Mouse (Mus musculus): ENCODE results near the gene Tgm7. TPM values are rescaled to one million over a fixed set of nuclear protein-coding genes. Genes with fewer than 3 reads are reported as not detected.

Gene Tgm7
- polyA plus RNA-seq, 1 experiment: not detected

DNA sequence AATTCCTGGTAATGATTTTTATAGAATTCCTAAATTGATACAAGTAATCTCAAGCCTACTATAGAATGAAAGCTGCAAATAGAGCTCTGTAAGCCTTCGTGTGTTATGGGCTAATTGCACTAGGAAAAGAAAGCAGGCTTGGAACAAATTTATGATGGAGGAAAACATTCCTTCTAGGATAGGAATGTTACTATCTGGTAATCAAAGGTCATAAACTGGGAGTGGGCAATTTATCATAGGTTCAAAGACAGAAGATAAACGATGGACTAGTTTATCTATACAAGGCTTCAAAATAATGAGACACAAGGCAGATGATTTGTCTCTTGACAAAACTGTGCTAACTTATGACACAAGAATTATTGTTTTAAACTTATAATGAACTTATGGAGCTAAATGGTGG lies 48.3 kb downstream of the Tgm7 start:
- TF ChIP-seq POLR2A (IDR thresholded peaks at IDR 0.05; ENCODE audit: borderline replicate concordance, control insufficient read depth, low read depth, low read length): no peak
- no peak for TF ChIP-seq CTCF (IDR thresholded peaks at IDR 0.05; ENCODE audit: control insufficient read depth, insufficient read depth, low read length)
- no peak overlapping the region for H3K4me3 ChIP-seq (replicated peaks; ENCODE audit: control insufficient read depth, low read depth, low read length)
- no peak overlapping the region for H3K27ac ChIP-seq (ENCODE audit: control insufficient read depth, insufficient read depth, low read depth, low read length, poor library complexity)
- WGBS: 77% methylated on average over 2 of the region's 2 CpGs
- no peaks in the 10 kb centered on the region for H3K4me1 ChIP-seq (ENCODE audit: control insufficient read depth, insufficient read depth, low read length)

DNA sequence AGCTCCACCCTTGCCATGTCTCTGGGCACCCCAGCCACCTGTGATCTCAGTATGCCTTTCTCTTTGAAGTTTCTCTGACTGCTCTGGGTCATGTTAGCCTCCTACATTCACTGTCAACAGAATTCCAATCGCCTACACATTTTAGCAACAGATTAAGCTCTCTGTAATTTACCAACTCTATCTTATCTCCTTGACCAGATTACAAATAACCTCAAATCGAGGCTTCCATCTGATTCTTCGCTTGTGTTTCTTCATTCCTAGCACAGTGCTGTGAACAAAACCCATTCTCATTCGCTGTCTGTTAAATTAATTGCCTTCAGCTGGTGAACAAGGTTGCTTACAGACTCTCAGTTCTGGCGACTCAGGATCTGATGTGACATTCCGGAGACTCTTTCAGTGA lies 51.6 kb downstream of the Tgm7 start:
- TF ChIP-seq CTCF (IDR thresholded peaks at IDR 0.05; ENCODE audit: control insufficient read depth, insufficient read depth, low read length) (no peak), POLR2A (IDR thresholded peaks at IDR 0.05; ENCODE audit: borderline replicate concordance, control insufficient read depth, low read depth, low read length) (no peak)
- H3K4me1 ChIP-seq (ENCODE audit: control insufficient read depth, insufficient read depth, low read length): peaks cover 1% of the 10 kb centered on the region; the same call in 1 of the 2 replicates
- H3K27ac ChIP-seq (ENCODE audit: control insufficient read depth, insufficient read depth, low read depth, low read length, poor library complexity): no peak overlapping the region
- H3K4me3 ChIP-seq (replicated peaks; ENCODE audit: control insufficient read depth, low read depth, low read length): no peak overlapping the region
- 72% methylated on average over 6 of the region's 6 CpGs for WGBS

DNA sequence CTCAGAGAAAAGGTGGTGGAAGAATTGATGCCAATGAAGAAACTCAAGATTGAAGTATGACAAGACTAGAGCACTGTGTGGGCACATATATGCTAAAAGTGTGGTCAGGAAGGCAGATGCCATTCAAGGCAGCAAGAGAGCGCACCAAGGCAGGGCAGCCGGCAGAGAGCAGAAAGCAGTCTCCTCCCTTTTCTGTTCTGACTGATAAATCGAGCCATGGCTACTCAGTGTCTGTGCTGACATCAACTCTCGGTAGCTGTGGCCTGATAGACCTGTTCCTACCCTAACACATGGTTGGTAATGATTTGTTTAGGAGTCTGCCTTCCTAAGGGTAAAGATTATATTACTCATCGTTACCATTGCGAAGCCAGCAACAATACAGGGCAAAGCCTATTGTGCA lies 53.7 kb downstream of the Tgm7 start:
- Histone ChIP-seq H3K4me3 (replicated peaks; ENCODE audit: control insufficient read depth, low read depth, low read length) (no peak overlapping the region), H3K4me1 (ENCODE audit: control insufficient read depth, insufficient read depth, low read length) (peaks cover 1% of the 10 kb centered on the region; the same call in 1 of the 2 replicates), H3K27ac (ENCODE audit: control insufficient read depth, insufficient read depth, low read depth, low read length, poor library complexity) (no peak overlapping the region)
- TF ChIP-seq POLR2A (IDR thresholded peaks at IDR 0.05; ENCODE audit: borderline replicate concordance, control insufficient read depth, low read depth, low read length): no peak
- TF ChIP-seq CTCF (IDR thresholded peaks at IDR 0.05; ENCODE audit: control insufficient read depth, insufficient read depth, low read length): no peak
- 65% methylated on average over 6 of the region's 6 CpGs for WGBS

DNA sequence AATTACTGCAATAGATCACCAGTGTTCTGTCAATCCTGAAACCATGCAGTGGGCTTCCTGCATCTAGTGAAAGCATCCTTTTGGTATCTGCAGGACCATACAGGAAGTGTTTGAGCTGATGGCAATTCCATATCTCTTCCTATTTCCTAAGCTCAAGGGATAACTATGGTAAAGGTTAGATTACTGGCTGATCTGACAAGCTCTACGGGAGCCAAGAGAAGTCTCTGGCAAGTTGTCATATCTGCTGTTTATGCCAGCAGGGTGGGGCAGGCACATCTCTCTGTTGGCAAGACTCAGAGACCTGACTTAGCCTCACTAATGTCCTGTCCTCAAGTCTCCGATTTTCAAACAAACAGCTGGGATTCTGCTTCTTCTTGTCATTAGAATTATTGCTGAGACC lies 55.5 kb downstream of the Tgm7 start:
- TF ChIP-seq CTCF (IDR thresholded peaks at IDR 0.05; ENCODE audit: control insufficient read depth, insufficient read depth, low read length) (no peak), POLR2A (IDR thresholded peaks at IDR 0.05; ENCODE audit: borderline replicate concordance, control insufficient read depth, low read depth, low read length) (no peak)
- H3K27ac ChIP-seq (ENCODE audit: control insufficient read depth, insufficient read depth, low read depth, low read length, poor library complexity): no peak overlapping the region
- 46% methylated on average over 2 of the region's 2 CpGs for WGBS
- peaks cover 1% of the 10 kb centered on the region; the same call in 1 of the 2 replicates for H3K4me1 ChIP-seq (ENCODE audit: control insufficient read depth, insufficient read depth, low read length)
- no peak overlapping the region for H3K4me3 ChIP-seq (replicated peaks; ENCODE audit: control insufficient read depth, low read depth, low read length)

DNA sequence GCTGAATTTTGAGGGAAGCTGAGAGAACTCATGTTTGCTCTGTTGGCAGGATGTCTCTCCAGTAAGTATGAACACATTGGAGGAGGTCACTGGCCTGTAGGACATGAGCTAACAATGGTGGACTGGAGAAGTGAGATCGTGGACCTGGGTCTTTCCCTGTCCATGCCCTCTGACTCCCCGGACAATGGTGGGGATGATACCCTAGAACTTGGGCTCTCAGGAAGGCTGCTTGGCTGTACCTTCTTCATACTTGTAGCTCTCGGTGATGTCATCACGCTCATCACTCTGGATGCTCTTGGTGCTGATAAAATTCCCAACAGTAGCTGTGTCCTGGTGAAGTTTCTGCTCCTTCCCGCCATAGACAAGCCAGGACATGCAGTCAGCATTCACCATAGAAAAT lies 57.4 kb downstream of the Tgm7 start:
- Histone ChIP-seq H3K4me1 (ENCODE audit: control insufficient read depth, insufficient read depth, low read length) (peaks cover 1% of the 10 kb centered on the region; the same call in 1 of the 2 replicates), H3K4me3 (replicated peaks; ENCODE audit: control insufficient read depth, low read depth, low read length) (no peak overlapping the region), H3K27ac (ENCODE audit: control insufficient read depth, insufficient read depth, low read depth, low read length, poor library complexity) (no peak overlapping the region)
- 90% methylated on average over 5 of the region's 5 CpGs for WGBS
- TF ChIP-seq CTCF (IDR thresholded peaks at IDR 0.05; ENCODE audit: control insufficient read depth, insufficient read depth, low read length) (no peak), POLR2A (IDR thresholded peaks at IDR 0.05; ENCODE audit: borderline replicate concordance, control insufficient read depth, low read depth, low read length) (no peak)

DNA sequence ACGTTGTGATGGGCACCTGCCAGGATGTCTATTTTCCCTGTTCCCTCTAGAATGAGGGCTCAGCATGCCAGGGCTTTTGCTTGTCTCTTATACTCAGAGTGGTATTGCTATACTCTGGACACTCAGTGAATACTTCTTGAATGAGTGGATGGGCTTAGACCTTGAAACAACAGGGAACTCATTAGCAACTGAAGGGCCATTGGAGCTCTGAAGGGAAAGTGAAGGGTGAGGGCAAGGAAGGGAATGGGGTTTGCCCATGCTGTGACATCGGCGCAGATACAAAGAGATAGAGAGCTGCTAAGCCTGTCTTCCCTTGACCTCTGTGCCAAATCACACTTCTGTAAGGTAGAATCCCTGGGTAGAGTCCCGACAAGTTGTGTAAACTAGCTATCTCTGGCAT lies 63.9 kb downstream of the Tgm7 start:
- H3K4me1 ChIP-seq (ENCODE audit: control insufficient read depth, insufficient read depth, low read length): no peaks in the 10 kb centered on the region
- no peak overlapping the region for H3K4me3 ChIP-seq (replicated peaks; ENCODE audit: control insufficient read depth, low read depth, low read length)
- H3K27ac ChIP-seq (ENCODE audit: control insufficient read depth, insufficient read depth, low read depth, low read length, poor library complexity): no peak overlapping the region
- no peak for TF ChIP-seq CTCF (IDR thresholded peaks at IDR 0.05; ENCODE audit: control insufficient read depth, insufficient read depth, low read length)
- TF ChIP-seq POLR2A (IDR thresholded peaks at IDR 0.05; ENCODE audit: borderline replicate concordance, control insufficient read depth, low read depth, low read length): no peak
- WGBS: 82% methylated on average over 4 of the region's 4 CpGs

Other genes with a start within 250 kb of the Tgm7 start
- gene Ubr1, start 139.1 kb downstream of the Tgm7 start, polyA plus RNA-seq (2011; ENCODE audit: insufficient read depth, insufficient read length, low replicate concordance, missing spikeins): 9.9 and 20.4 TPM in 2 replicates
- gene Tmem62, start 132.8 kb downstream of the Tgm7 start, polyA plus RNA-seq (2011; ENCODE audit: insufficient read depth, insufficient read length, low replicate concordance, missing spikeins): 2.7 and 4.0 TPM in 2 replicates
- gene Ccndbp1, start 101.4 kb downstream of the Tgm7 start, polyA plus RNA-seq (2011; ENCODE audit: insufficient read depth, insufficient read length, low replicate concordance, missing spikeins): 79.1 and 115 TPM in 2 replicates
- gene Epb42, start 72.7 kb downstream of the Tgm7 start, polyA plus RNA-seq (2011; ENCODE audit: insufficient read depth, insufficient read length, low replicate concordance, missing spikeins): 136 and 167 TPM in 2 replicates
- not detected in 2 replicates for gene Tgm5, start 24.0 kb downstream of the Tgm7 start, polyA plus RNA-seq (2011; ENCODE audit: insufficient read depth, insufficient read length, low replicate concordance, missing spikeins)
- gene Adal, start 30.6 kb upstream of the Tgm7 start, polyA plus RNA-seq (2011; ENCODE audit: insufficient read depth, insufficient read length, low replicate concordance, missing spikeins): 4.4 and 4.7 TPM in 2 replicates
- gene Lcmt2, start 30.9 kb upstream of the Tgm7 start, polyA plus RNA-seq (2011; ENCODE audit: insufficient read depth, insufficient read length, low replicate concordance, missing spikeins): 1.3 and 5.4 TPM in 2 replicates
- gene Tubgcp4, start 60.9 kb upstream of the Tgm7 start, polyA plus RNA-seq (2011; ENCODE audit: insufficient read depth, insufficient read length, low replicate concordance, missing spikeins): 12.1 and 17.0 TPM in 2 replicates
- 4.4 and 12.3 TPM in 2 replicates for gene Zscan29, start 61.3 kb upstream of the Tgm7 start, polyA plus RNA-seq (2011; ENCODE audit: insufficient read depth, insufficient read length, low replicate concordance, missing spikeins)
- 14.8 and 20.1 TPM in 2 replicates for gene Trp53bp1, start 161.6 kb upstream of the Tgm7 start, polyA plus RNA-seq (2011; ENCODE audit: insufficient read depth, insufficient read length, low replicate concordance, missing spikeins)
- 0.55 and 0.59 TPM in 2 replicates for gene Map1a, start 179.8 kb upstream of the Tgm7 start, polyA plus RNA-seq (2011; ENCODE audit: insufficient read depth, insufficient read length, low replicate concordance, missing spikeins)
- 4.3 and 16.7 TPM in 2 replicates for gene Ppip5k1, start 245.6 kb upstream of the Tgm7 start, polyA plus RNA-seq (2011; ENCODE audit: insufficient read depth, insufficient read length, low replicate concordance, missing spikeins)
- gene Ckmt1, start 247.9 kb upstream of the Tgm7 start, polyA plus RNA-seq (2011; ENCODE audit: insufficient read depth, insufficient read length, low replicate concordance, missing spikeins): 4.2 TPM in 1 of 2 replicates, not detected in the other

Measured in bone marrow, adult 2 months (tissue).